Mouse (Mus musculus): Measurements from ENCODE around the gene Tcf7l1. TPM values are rescaled to one million over a fixed set of nuclear protein-coding genes. Genes with fewer than 3 reads are reported as not detected.
A peak's percentile ranks its signal among the peaks of the same experiment; 100 is the strongest.

Gene Tcf7l1
- polyA plus RNA-seq, 1 experiment from 2014 or later, result 6.8 TPM

DNA sequence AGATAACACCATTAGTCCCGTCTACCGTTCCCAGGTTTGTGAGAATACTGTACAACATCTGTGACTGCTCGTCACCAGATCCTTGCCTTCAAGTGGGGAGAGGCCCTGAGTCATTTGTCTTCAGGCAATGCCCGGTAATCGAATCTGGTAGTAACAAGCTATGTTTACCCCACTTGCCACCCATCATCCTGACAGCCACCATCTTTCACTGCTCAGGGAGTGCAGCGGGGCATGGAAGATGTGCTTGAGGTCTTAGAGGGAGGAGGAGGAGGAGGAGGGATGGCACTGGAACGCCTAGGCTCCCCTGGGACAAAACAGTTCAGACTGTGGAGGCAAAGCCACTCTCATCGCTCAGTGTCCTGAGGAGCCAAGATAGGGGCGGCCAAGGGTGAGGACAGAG, 74.8 kb downstream of the Tcf7l1 start:
- ATAC-seq, result no peak
- DNase-seq (ENCODE audit: low spot score), result no peak
- H3K4me3 ChIP-seq (ENCODE audit: low read depth, low read length), result no peak overlapping the region
- H3K36me3 ChIP-seq (ENCODE audit: control insufficient read depth, insufficient read depth, low read length), result no peaks in the 10 kb centered on the region
- no peaks in the 10 kb centered on the region for H3K9me3 ChIP-seq (replicated peaks; ENCODE audit: control insufficient read depth, low read length)
- no peaks in the 10 kb centered on the region for H3K27me3 ChIP-seq (replicated peaks; ENCODE audit: control insufficient read depth, insufficient read depth, low read length)
- WGBS, result 44% methylated on average over 9 of the region's 9 CpGs
- H3K27ac ChIP-seq (ENCODE audit: low read depth, low read length), result no peak overlapping the region
- peaks cover 29% of the 10 kb centered on the region for H3K4me1 ChIP-seq (ENCODE audit: control insufficient read depth, insufficient read depth, low read length)
- H3K9ac ChIP-seq (ENCODE audit: low read length), result no peak overlapping the region
- H3K4me2 ChIP-seq (ENCODE audit: low read length), result no peak overlapping the region

DNA sequence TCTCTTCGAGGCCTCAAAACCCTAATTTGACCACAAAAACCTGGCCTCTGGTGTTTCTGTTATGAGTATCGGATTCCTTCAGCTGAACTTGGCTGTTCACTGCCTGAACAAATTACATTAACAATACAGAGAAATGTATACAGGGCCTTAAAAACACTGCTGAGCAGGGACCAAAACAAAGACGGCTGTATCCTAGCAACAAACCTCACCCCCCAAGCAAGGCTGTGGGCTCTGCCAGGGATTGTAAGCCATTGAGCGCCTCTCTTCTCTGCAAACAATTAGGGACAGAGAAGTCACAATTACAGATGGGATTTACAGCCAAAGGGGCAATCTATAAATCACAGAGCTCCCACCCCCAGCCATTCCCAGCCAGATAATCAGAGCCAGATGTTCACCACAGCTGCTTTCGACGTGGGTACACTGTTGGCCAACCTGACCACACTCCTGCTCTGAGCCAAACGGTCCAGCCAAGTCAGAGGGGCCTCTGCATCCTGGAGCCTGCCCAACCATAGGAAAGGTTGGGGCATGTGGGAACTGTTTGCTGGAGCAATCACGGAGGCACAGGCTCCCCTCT, 77.5 kb downstream of the Tcf7l1 start:
- no peaks in the 10 kb centered on the region for H3K36me3 ChIP-seq (ENCODE audit: control insufficient read depth, insufficient read depth, low read length)
- WGBS, result 3% methylated on average over 8 of the region's 8 CpGs
- ATAC-seq (peak; percentile 93), DNase-seq (ENCODE audit: low spot score) (peak; percentile 92)
- peak overlapping the region; percentile 74 for H3K27ac ChIP-seq (ENCODE audit: low read depth, low read length)
- H3K4me3 ChIP-seq (ENCODE audit: low read depth, low read length), result no peak overlapping the region
- H3K4me2 ChIP-seq (ENCODE audit: low read length), result peak overlapping the region; percentile 10; the same call in 1 of the 2 replicates
- no peak overlapping the region for H3K9ac ChIP-seq (ENCODE audit: low read length)
- peaks cover 29% of the 10 kb centered on the region for H3K4me1 ChIP-seq (ENCODE audit: control insufficient read depth, insufficient read depth, low read length)
- H3K27me3 ChIP-seq (replicated peaks; ENCODE audit: control insufficient read depth, insufficient read depth, low read length), result no peaks in the 10 kb centered on the region
- no peaks in the 10 kb centered on the region for H3K9me3 ChIP-seq (replicated peaks; ENCODE audit: control insufficient read depth, low read length)

DNA sequence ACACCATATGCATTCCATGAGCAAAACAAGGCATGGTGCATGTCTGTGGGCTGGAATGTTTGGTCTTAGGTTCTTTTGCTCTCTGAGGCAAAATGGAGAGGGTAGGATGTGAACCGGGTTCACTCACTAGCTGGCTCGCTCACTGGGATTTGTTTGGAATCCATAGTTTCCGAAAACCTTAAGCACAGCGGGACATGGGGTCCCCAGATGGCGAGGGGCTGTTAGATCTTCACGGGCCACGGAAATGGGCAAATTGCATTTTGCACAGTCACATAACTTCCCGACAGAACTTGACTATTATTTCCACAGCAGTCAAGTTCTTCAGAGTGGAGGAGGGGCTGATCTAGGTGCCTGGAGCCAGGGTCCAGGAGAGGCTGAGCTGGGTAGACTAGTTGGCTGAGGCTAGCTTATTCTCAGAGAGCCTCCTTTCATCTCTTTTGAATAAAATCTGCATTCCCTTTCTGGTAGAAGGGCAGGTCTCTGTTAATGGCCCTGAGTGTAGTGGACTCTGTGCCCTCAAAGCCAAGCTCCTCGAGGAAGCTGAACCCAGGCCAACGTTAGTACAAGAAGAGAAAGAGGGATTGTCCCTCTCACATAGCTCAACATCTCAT, 78.1 kb downstream of the Tcf7l1 start:
- no peak overlapping the region for H3K4me3 ChIP-seq (ENCODE audit: low read depth, low read length)
- H3K9ac ChIP-seq (ENCODE audit: low read length), result no peak overlapping the region
- H3K27me3 ChIP-seq (replicated peaks; ENCODE audit: control insufficient read depth, insufficient read depth, low read length), result no peaks in the 10 kb centered on the region
- peak overlapping the region; percentile 74 for H3K27ac ChIP-seq (ENCODE audit: low read depth, low read length)
- H3K4me2 ChIP-seq (ENCODE audit: low read length), result peak overlapping the region; percentile 10; the same call in 1 of the 2 replicates
- ATAC-seq (peak; percentile 65), DNase-seq (ENCODE audit: low spot score) (no peak)
- peaks cover 29% of the 10 kb centered on the region for H3K4me1 ChIP-seq (ENCODE audit: control insufficient read depth, insufficient read depth, low read length)
- 37% methylated on average over 10 of the region's 10 CpGs for WGBS
- H3K9me3 ChIP-seq (replicated peaks; ENCODE audit: control insufficient read depth, low read length), result no peaks in the 10 kb centered on the region
- H3K36me3 ChIP-seq (ENCODE audit: control insufficient read depth, insufficient read depth, low read length), result no peaks in the 10 kb centered on the region

DNA sequence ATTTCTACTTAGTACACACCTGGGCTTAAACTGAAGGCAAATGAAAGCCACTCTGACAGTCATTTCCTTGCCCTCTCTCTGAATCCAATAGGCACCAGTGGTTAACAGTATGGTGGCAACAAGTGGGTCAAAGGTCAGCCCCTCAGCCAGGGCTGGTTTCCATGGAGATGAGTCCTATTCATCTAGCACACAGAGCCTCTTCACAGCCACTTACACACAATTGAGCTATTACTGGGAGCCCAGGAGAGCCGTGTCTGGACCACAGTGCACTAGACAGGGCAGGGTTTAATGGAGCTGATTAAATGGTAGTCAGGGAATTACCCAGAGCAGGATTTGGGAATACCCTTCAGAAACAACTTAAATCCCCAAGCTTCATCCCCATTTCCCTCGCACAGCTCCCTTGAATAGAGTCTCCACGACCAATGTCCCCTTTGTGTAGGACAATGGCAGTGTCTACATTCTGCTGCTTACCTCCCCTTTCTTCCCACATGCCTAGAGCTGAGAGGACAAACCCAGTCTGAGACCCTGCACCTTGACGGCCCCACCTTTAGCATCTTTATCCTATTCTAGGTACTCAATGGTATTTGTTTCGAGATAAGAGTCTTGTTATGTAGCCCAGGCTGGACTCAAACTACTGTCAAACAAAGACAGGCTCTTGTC, 89.5 kb downstream of the Tcf7l1 start:
- ATAC-seq, result peak; percentile 87

DNA sequence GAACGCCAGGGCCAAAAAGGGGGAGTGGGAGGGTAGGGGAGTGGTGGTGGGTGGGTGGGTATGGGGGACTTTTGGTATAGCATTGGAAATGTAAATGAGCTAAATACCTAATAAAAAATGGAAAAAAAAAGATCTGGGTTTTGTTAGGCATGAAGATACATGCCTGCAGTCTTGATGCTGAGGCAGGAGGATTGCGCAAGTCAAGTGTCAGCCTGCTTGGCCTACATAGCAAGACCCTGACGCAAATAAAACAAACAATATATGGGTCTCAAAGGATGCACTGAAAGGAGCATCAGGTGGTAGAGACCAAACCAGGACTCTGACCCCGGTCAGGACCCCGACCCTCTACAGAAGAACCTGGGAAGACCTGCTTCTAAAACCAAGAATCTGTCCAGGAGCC, 90.5 kb downstream of the Tcf7l1 start:
- H3K27ac ChIP-seq (ENCODE audit: low read depth, low read length), result no peak overlapping the region
- H3K9ac ChIP-seq (ENCODE audit: low read length), result no peak overlapping the region
- no peaks in the 10 kb centered on the region for H3K27me3 ChIP-seq (replicated peaks; ENCODE audit: control insufficient read depth, insufficient read depth, low read length)
- DNase-seq (ENCODE audit: low spot score) (no peak), ATAC-seq (no peak)
- WGBS, result 97% methylated on average over 5 of the region's 5 CpGs
- H3K9me3 ChIP-seq (replicated peaks; ENCODE audit: control insufficient read depth, low read length), result no peaks in the 10 kb centered on the region; the same call in 1 of the 2 replicates
- H3K4me2 ChIP-seq (ENCODE audit: low read length), result no peak overlapping the region
- peaks cover 11% of the 10 kb centered on the region for H3K4me1 ChIP-seq (ENCODE audit: control insufficient read depth, insufficient read depth, low read length)
- H3K4me3 ChIP-seq (ENCODE audit: low read depth, low read length), result no peak overlapping the region
- H3K36me3 ChIP-seq (ENCODE audit: control insufficient read depth, insufficient read depth, low read length), result no peaks in the 10 kb centered on the region

More for the DNA sequence above, 89.5 kb downstream of the Tcf7l1 start:
- Histone ChIP-seq H3K9me3 (replicated peaks; ENCODE audit: control insufficient read depth, low read length) (no peaks in the 10 kb centered on the region; the same call in 1 of the 2 replicates), H3K27ac (ENCODE audit: low read depth, low read length) (0 out of 2 replicates have a peak overlapping the region, but pooled peaks have one; percentile 33), H3K36me3 (ENCODE audit: control insufficient read depth, insufficient read depth, low read length) (no peaks in the 10 kb centered on the region), H3K9ac (ENCODE audit: low read length) (no peak overlapping the region), H3K27me3 (replicated peaks; ENCODE audit: control insufficient read depth, insufficient read depth, low read length) (no peaks in the 10 kb centered on the region), H3K4me3 (ENCODE audit: low read depth, low read length) (no peak overlapping the region), H3K4me1 (ENCODE audit: control insufficient read depth, insufficient read depth, low read length) (peaks cover 10% of the 10 kb centered on the region), H3K4me2 (ENCODE audit: low read length) (no peak overlapping the region)
- 9% methylated on average over 5 of the region's 5 CpGs for WGBS
- DNase-seq (ENCODE audit: low spot score), result peak; percentile 62

DNA sequence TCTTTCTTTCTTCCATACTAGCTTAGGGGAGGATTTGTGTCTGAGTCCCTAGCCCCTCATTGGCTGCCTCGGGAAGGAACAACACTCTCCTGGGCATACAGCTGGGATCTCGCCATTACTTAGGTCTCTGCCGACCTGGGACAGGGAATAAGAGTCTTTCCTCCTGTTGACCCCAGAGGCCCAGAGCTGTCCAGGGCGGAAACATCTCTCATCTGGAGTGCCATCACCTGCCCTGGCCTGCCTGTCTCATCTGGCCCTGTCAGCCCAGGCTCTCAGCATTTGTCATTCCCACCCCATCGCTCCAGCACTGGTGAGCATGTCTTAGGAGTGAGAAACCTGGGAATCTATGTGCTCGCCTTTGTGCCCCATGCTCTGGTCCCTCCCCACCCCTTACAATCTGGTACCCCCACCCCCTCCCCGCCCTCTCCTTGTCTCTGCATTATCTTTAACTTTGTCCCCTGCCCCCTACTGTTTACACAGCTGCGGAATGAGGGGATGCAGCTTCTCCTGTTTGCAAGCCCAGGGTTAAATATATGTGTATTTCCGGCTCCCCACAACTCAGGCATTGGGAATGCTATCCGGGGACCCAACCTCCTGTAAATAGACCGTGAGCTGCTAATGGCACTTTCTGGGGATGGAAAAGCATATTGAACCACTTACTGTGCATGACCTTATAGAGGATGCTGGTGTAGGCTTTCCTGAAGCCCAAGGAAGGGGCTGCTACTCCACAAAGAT, 92.3 kb downstream of the Tcf7l1 start:
- no peak for ATAC-seq
- H3K27me3 ChIP-seq (replicated peaks; ENCODE audit: control insufficient read depth, insufficient read depth, low read length), result no peaks in the 10 kb centered on the region
- no peak overlapping the region for H3K4me2 ChIP-seq (ENCODE audit: low read length)
- no peak overlapping the region for H3K27ac ChIP-seq (ENCODE audit: low read depth, low read length)
- peaks cover 11% of the 10 kb centered on the region for H3K4me1 ChIP-seq (ENCODE audit: control insufficient read depth, insufficient read depth, low read length)
- H3K9me3 ChIP-seq (replicated peaks; ENCODE audit: control insufficient read depth, low read length), result no peaks in the 10 kb centered on the region; the same call in 1 of the 2 replicates
- no peak overlapping the region for H3K9ac ChIP-seq (ENCODE audit: low read length)
- DNase-seq (ENCODE audit: low spot score), result no peak
- no peak overlapping the region for H3K4me3 ChIP-seq (ENCODE audit: low read depth, low read length)
- no peaks in the 10 kb centered on the region for H3K36me3 ChIP-seq (ENCODE audit: control insufficient read depth, insufficient read depth, low read length)
- WGBS, result 46% methylated on average over 11 of the region's 11 CpGs

DNA sequence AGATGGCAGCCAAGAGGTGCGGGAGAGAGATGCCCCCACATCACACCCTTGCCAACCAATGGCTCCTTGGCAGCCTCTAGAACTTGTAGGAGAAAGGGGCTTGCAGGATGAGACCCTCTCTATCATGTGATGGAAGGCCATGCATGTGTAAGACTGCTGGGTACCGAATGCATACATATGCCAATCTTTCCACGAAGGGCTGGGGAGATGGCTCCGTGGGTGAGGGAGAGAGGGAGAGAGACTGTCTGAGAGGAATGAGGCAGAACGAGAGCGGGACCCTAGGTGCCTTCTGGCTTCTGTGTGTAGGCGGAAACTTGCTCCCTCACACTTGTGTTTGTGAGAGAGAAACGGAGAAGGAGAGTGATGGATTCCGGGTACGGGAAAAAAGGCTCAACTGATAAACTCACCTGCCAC, 94.3 kb downstream of the Tcf7l1 start:
- Histone ChIP-seq H3K4me2 (ENCODE audit: low read length) (no peak overlapping the region), H3K4me3 (ENCODE audit: low read depth, low read length) (no peak overlapping the region), H3K4me1 (ENCODE audit: control insufficient read depth, insufficient read depth, low read length) (peaks cover 10% of the 10 kb centered on the region), H3K27me3 (replicated peaks; ENCODE audit: control insufficient read depth, insufficient read depth, low read length) (no peaks in the 10 kb centered on the region), H3K36me3 (ENCODE audit: control insufficient read depth, insufficient read depth, low read length) (no peaks in the 10 kb centered on the region), H3K27ac (ENCODE audit: low read depth, low read length) (no peak overlapping the region; the same call in 1 of the 2 replicates), H3K9me3 (replicated peaks; ENCODE audit: control insufficient read depth, low read length) (no peaks in the 10 kb centered on the region), H3K9ac (ENCODE audit: low read length) (no peak overlapping the region)
- ATAC-seq, result no peak
- WGBS, result 74% methylated on average over 10 of the region's 10 CpGs
- no peak for DNase-seq (ENCODE audit: low spot score)

DNA sequence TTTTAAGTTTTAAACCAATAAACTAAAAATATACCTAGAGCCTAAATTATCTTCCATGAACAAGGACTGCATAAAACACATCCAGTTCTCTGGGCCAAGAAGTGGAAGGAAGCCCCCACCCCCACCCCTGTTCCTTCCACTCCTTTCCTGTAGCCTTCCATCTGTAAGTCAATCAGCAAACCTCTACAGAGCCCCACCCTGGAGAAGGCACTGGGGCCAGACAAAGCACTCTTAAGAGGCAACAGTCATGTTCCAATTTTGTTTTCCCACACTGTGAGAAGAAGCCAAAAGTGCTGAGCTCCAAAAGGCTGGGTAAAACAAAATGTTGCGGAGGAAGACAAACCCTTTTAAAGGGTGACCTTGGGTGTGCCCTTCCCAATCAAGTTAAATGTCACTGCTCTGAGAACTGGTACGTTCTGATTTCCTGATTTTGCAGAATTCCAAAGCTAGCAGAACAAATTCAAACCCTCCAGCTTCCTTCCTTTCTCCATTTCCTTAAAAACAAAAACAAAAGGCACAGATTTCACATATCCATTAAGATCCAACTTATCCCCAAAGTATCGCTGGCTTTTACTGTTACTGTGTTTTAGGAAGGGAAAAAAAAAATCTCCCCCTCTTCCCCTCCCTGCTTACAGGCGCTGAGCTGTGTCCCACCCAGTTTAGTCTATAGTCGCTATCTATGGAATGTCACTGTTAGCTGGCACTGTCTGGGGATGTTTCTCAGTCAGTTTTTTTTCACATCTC, 94.8 kb downstream of the Tcf7l1 start:
- ATAC-seq, result no peak
- H3K9me3 ChIP-seq (replicated peaks; ENCODE audit: control insufficient read depth, low read length), result no peaks in the 10 kb centered on the region
- 66% methylated on average over 5 of the region's 5 CpGs for WGBS
- no peak overlapping the region for H3K4me3 ChIP-seq (ENCODE audit: low read depth, low read length)
- no peak overlapping the region for H3K27ac ChIP-seq (ENCODE audit: low read depth, low read length)
- no peak for DNase-seq (ENCODE audit: low spot score)
- H3K9ac ChIP-seq (ENCODE audit: low read length), result no peak overlapping the region
- H3K27me3 ChIP-seq (replicated peaks; ENCODE audit: control insufficient read depth, insufficient read depth, low read length), result no peaks in the 10 kb centered on the region
- H3K36me3 ChIP-seq (ENCODE audit: control insufficient read depth, insufficient read depth, low read length), result no peaks in the 10 kb centered on the region
- no peak overlapping the region for H3K4me2 ChIP-seq (ENCODE audit: low read length)
- peaks cover 4% of the 10 kb centered on the region for H3K4me1 ChIP-seq (ENCODE audit: control insufficient read depth, insufficient read depth, low read length)

All from forebrain, embryonic 14.5 days (tissue).